Mouse (Mus musculus) skeletal muscle tissue, postnatal 0 days (tissue): ENCODE results near the gene Tmem200c. TPM values are rescaled to one million over a fixed set of nuclear protein-coding genes. Genes with fewer than 3 reads are reported as not detected.

Source experiments
- polyA plus RNA-seq: library from polyadenylated mRNA; unstranded; fragments of >200 nt; fragmentation: Nextera tagmentation; extraction: Ambion mirVana; gene quantifications from 2 replicates; pipeline ENCODE4 v1.2.1, GENCODE M21; 2015

Gene Tmem200c
- 0.45 and 0.48 TPM in 2 replicates for polyA plus RNA-seq

GRCm38 (mm10) chr17:68826323-68826722 lies at the start of gene Tmem200c:
TSS of gene Tmem200c (plus strand) at chr17:68826623.

Other genes with a start within 250 kb of the Tmem200c start
- gene Epb41l3, start 249.1 kb downstream of the Tmem200c start, polyA plus RNA-seq: 48.6 and 49.2 TPM in 2 replicates